Mouse (Mus musculus) brain, embryonic 14.5 days (tissue): ENCODE measurements around the gene Fxyd2.

Experiments used
- CTCF ChIP-seq: fragments of 200-500 bp; IDR thresholded peaks from 2 replicates; pipeline ENCODE4 v1.5.1; 2012; ENCODE audit warnings: inconsistent platforms, mild to moderate bottlenecking, moderate library complexity, borderline replicate concordance; ENCODE audit not compliant: insufficient read depth, insufficient read length; ENCODE audit errors: extremely low read depth
- POLR2A ChIP-seq: fragments of 200-500 bp; IDR thresholded peaks from 2 replicates; pipeline ENCODE4 v1.6.1; 2012; ENCODE audit warnings: mild to moderate bottlenecking, inconsistent platforms, borderline replicate concordance; ENCODE audit not compliant: poor library complexity, insufficient read depth, insufficient read length, severe bottlenecking; ENCODE audit errors: extremely low read depth

DNA sequence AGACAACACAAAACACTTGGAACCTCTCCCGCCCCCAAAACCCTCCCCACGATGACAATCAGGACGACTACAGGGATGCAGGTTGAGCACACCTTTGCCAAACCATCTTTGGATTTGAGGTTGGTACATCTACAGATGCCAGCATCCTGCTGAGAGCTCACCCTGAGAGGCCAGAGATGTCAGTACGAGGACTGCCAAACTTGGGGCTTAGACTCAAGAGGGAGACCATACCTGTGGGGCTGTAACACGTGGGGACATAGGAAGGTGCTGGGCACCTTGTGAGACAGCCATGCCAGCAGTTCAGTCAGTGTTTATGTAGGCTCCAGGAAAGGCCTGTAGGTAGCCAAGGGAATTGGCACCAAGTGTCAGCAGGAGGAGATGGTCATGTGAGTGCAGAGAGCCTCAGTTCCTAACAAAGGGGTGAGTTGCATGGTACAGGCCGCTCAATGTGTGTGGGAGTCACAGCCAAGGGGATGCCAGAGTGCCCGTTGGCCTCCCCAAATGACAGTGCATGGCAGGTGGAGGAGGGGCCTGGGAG is 23.4 kb downstream of the Fxyd2 start:
- TF ChIP-seq CTCF (no peak), POLR2A (no peak)
